Mouse (Mus musculus) G1E (cell line): ENCODE measurements around the gene Kif18a.

ENCODE experiments used
- CTCF ChIP-seq: IDR thresholded peaks from 2 replicates; pipeline ENCODE4 v1.5.1; 2012; ENCODE audit warnings: low read depth, low read length, inconsistent platforms, mixed read lengths
- POLR2AphosphoS5 ChIP-seq: IDR thresholded peaks from 2 replicates; pipeline ENCODE4 v1.6.1; 2012; ENCODE audit warnings: low read depth, low read length, inconsistent platforms; ENCODE audit not compliant: insufficient replicate concordance
- TAL1 ChIP-seq: conservative IDR thresholded peaks from 2 replicates; pipeline ENCODE4 v1.6.1; 2012; ENCODE audit warnings: low read depth, low read length, inconsistent platforms, mixed read lengths

DNA sequence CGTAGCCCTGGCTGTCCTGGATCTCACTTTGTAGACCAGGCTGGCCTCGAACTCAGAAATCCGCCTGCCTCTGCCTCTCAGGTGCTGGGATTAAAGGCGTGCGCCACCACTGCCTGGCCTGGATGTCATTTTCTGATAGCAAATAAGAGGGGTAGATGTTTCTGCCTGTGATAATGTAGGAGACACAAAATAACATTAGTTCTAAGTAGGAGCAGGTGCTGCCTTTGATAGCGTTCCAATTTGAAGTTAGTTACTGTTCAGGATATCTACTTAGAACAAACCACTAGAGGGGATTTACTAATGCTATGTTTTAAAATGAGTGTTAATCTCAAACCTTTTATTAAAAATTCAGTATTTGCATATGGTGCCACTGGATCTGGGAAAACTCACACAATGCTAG is 8.8 kb downstream of the Kif18a start:
- TF ChIP-seq CTCF (no peak), TAL1 (no peak), POLR2AphosphoS5 (no peak)
